Mouse (Mus musculus): ENCODE results near the gene Klhl32. TPM values are rescaled to one million over a fixed set of nuclear protein-coding genes. Genes with fewer than 3 reads are reported as not detected.

Gene Klhl32
- total and polyA plus RNA-seq, 3 experiments: 0.03 TPM; not detected in 2

GRCm38 (mm10) chr4:24582295-24582694 is 268.6 kb downstream of the Klhl32 start:
- Histone ChIP-seq H3K9ac (ENCODE audit: control insufficient read depth, low read depth, low read length, poor library complexity, severe bottlenecking) (no peak overlapping the region), H3K4me1 (ENCODE audit: control insufficient read depth in 1 of 2, insufficient read depth in 2 of 2, low read length in 2 of 2) (no peaks in the 10 kb centered on the region; a peak in 1 of 4 replicates), H3K27me3 (ENCODE audit: control insufficient read depth in 1 of 2, insufficient read depth in 2 of 2, low read length in 2 of 2) (no peaks in the 10 kb centered on the region), H3K9me3 (replicated peaks; ENCODE audit: insufficient read depth, low read length) (no peaks in the 10 kb centered on the region), H3K27ac (ENCODE audit: control insufficient read depth, low read depth, low read length) (no peak overlapping the region), H3K4me3 (ENCODE audit: control insufficient read depth in 1 of 2, insufficient read depth in 1 of 2, low read depth in 2 of 2, low read length in 2 of 2) (no peak overlapping the region), H3K79me2 (ENCODE audit: control insufficient read depth, insufficient read depth, low read length, poor library complexity) (no peaks in the 10 kb centered on the region), H3K36me3 (ENCODE audit: control insufficient read depth in 1 of 2, insufficient read depth in 2 of 2, low read length in 2 of 2) (peaks cover 0 to 48% of the 10 kb centered on the region in 2 experiments; a peak in 2 of 4 replicates)
- DNase-seq (ENCODE audit: low read depth, low spot score): no peak
- no peak for TF ChIP-seq RAD21 (IDR thresholded peaks at IDR 0.05; ENCODE audit: low read depth, low read length)
- TF ChIP-seq POLR2AphosphoS2 (IDR thresholded peaks at IDR 0.05; ENCODE audit: low read length): no peak
- TF ChIP-seq NELFE (IDR thresholded peaks at IDR 0.05; ENCODE audit: low read depth, low read length): no peak
- no peak for TF ChIP-seq E2F4 (IDR thresholded peaks at IDR 0.05; ENCODE audit: borderline replicate concordance, low read depth, low read length)
- no peak for TF ChIP-seq POLR2A (IDR thresholded peaks at IDR 0.05; ENCODE audit: control insufficient read depth in 1 of 2, insufficient read depth in 1 of 2, low read depth in 1 of 2, low read length in 2 of 2, poor library complexity in 1 of 2)
- no peak for TF ChIP-seq MEF2A (IDR thresholded peaks at IDR 0.05; ENCODE audit: extremely low read depth, insufficient replicate concordance, low read depth, low read length, poor library complexity, severe bottlenecking)
- TF ChIP-seq POLR2AphosphoS5 (IDR thresholded peaks at IDR 0.05; ENCODE audit: borderline replicate concordance, low read depth, low read length): no peak
- no peak for TF ChIP-seq EP300 (IDR thresholded peaks at IDR 0.05; ENCODE audit: low read depth in 1 of 2, low read length in 2 of 2)
- no peak for TF ChIP-seq UBTF (IDR thresholded peaks at IDR 0.05; ENCODE audit: borderline replicate concordance, insufficient read depth, low read depth, low read length)
- no peak for TF ChIP-seq BHLHE40 (IDR thresholded peaks at IDR 0.05; ENCODE audit: borderline replicate concordance, low read depth, low read length)
- TF ChIP-seq CHD1 (IDR thresholded peaks at IDR 0.05; ENCODE audit: low read depth, low read length): no peak
- TF ChIP-seq TCF12 (IDR thresholded peaks at IDR 0.05; ENCODE audit: low read depth, low read length): no peak
- TF ChIP-seq MAX (IDR thresholded peaks at IDR 0.05; ENCODE audit: low read length): no peak
- no peak for TF ChIP-seq ZC3H11A (IDR thresholded peaks at IDR 0.05; ENCODE audit: low read depth, low read length)
- TF ChIP-seq MXI1 (IDR thresholded peaks at IDR 0.05; ENCODE audit: low read depth, low read length): no peak
- no peak for TF ChIP-seq ETS1 (IDR thresholded peaks at IDR 0.05; ENCODE audit: low read depth, low read length)

DNA sequence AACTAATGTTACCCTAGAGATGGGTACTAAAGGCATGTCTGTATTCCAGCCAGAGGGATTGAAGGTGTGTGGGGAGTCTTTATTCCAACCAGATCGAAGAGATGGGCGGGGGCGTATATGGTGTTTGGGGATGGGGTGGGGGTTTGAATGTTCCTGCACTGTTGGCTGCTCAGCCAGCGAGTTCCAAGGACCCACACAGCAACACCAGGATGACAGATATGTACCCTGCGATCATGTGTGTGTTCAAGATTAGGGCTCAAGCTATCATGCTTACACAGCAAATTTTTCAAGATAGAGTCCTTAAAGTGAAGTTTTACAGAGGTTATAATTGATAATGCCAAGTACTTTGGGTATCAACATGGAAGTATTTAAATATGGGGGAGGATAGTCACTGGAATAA is 273.3 kb downstream of the Klhl32 start:
- no peak for DNase-seq (ENCODE audit: low read depth, low spot score)
- Histone ChIP-seq H3K27ac (ENCODE audit: control insufficient read depth, low read depth, low read length) (no peak overlapping the region), H3K9me3 (replicated peaks; ENCODE audit: insufficient read depth, low read length) (no peaks in the 10 kb centered on the region), H3K9ac (ENCODE audit: control insufficient read depth, low read depth, low read length, poor library complexity, severe bottlenecking) (no peak overlapping the region), H3K4me3 (ENCODE audit: control insufficient read depth in 1 of 2, insufficient read depth in 1 of 2, low read depth in 2 of 2, low read length in 2 of 2) (no peak overlapping the region), H3K27me3 (ENCODE audit: control insufficient read depth in 1 of 2, insufficient read depth in 2 of 2, low read length in 2 of 2) (no peaks in the 10 kb centered on the region), H3K4me1 (ENCODE audit: control insufficient read depth in 1 of 2, insufficient read depth in 2 of 2, low read length in 2 of 2) (peaks cover 0 to 5% of the 10 kb centered on the region in 2 experiments; a peak in 2 of 4 replicates), H3K36me3 (ENCODE audit: control insufficient read depth in 1 of 2, insufficient read depth in 2 of 2, low read length in 2 of 2) (peaks cover 2 to 35% of the 10 kb centered on the region in 2 experiments; a peak in 2 of 4 replicates), H3K79me2 (ENCODE audit: control insufficient read depth, insufficient read depth, low read length, poor library complexity) (no peaks in the 10 kb centered on the region; the same call in 1 of the 2 replicates)
- no peak for TF ChIP-seq ZMIZ1 (IDR thresholded peaks at IDR 0.05; ENCODE audit: low read depth, low read length)
- no peak for TF ChIP-seq POLR2A (IDR thresholded peaks at IDR 0.05; ENCODE audit: control insufficient read depth in 1 of 2, insufficient read depth in 1 of 2, low read depth in 1 of 2, low read length in 2 of 2, poor library complexity in 1 of 2)
- no peak for TF ChIP-seq MYC (IDR thresholded peaks at IDR 0.05; ENCODE audit: low read depth, low read length)
- TF ChIP-seq NELFE (IDR thresholded peaks at IDR 0.05; ENCODE audit: low read depth, low read length): no peak
- TF ChIP-seq E2F4 (IDR thresholded peaks at IDR 0.05; ENCODE audit: borderline replicate concordance, low read depth, low read length): no peak
- no peak for TF ChIP-seq RCOR1 (IDR thresholded peaks at IDR 0.05; ENCODE audit: low read depth, low read length)
- TF ChIP-seq UBTF (IDR thresholded peaks at IDR 0.05; ENCODE audit: borderline replicate concordance, insufficient read depth, low read depth, low read length): no peak
- no peak for TF ChIP-seq RAD21 (IDR thresholded peaks at IDR 0.05; ENCODE audit: low read depth, low read length)
- no peak for TF ChIP-seq ZKSCAN1 (IDR thresholded peaks at IDR 0.05; ENCODE audit: low read depth, low read length)
- TF ChIP-seq GABPA (IDR thresholded peaks at IDR 0.05; ENCODE audit: low read depth, low read length): no peak
- TF ChIP-seq MAX (IDR thresholded peaks at IDR 0.05; ENCODE audit: low read length): no peak
- no peak for TF ChIP-seq USF1 (IDR thresholded peaks at IDR 0.05; ENCODE audit: low read depth, low read length)
- TF ChIP-seq ZNF384 (IDR thresholded peaks at IDR 0.05; ENCODE audit: low read depth, low read length): no peak
- no peak for TF ChIP-seq BHLHE40 (IDR thresholded peaks at IDR 0.05; ENCODE audit: borderline replicate concordance, low read depth, low read length)
- no peak for TF ChIP-seq POLR2AphosphoS5 (IDR thresholded peaks at IDR 0.05; ENCODE audit: borderline replicate concordance, low read depth, low read length)
